Mouse (Mus musculus): ENCODE data around the gene Tm6sf1. TPM values are rescaled to one million over a fixed set of nuclear protein-coding genes. Genes with fewer than 3 reads are reported as not detected.

Tm6sf1 gene
- polyA plus RNA-seq, 1 experiment from 2014 or later: 11.2 TPM

GRCm38 (mm10) chr7:81854568-81855307 lies 4.1 kb upstream of the Tm6sf1 start:
- no peaks in the 10 kb centered on the region for H3K36me3 ChIP-seq (replicated peaks; ENCODE audit: control insufficient read depth, insufficient read depth, low read depth, low read length)
- H3K4me2 ChIP-seq (ENCODE audit: low read depth, low read length): no peak overlapping the region
- no peaks in the 10 kb centered on the region for H3K9me3 ChIP-seq (replicated peaks; ENCODE audit: control insufficient read depth, low read length)
- no peak overlapping the region for H3K4me3 ChIP-seq (ENCODE audit: low read depth, low read length)
- peaks cover 8% of the 10 kb centered on the region for H3K27me3 ChIP-seq (ENCODE audit: control insufficient read depth, insufficient read depth, low read length)
- H3K4me1 ChIP-seq (ENCODE audit: control insufficient read depth, insufficient read depth, low read length): no peaks in the 10 kb centered on the region; the same call in 1 of the 2 replicates
- WGBS: 86% methylated on average over 8 of the region's 8 CpGs
- no peak overlapping the region for H3K27ac ChIP-seq (replicated peaks; ENCODE audit: low read depth, low read length)
- DNase-seq (ENCODE audit: low spot score) (no peak), ATAC-seq (replicated peaks; ENCODE audit: insufficient number of reproducible peaks, low FRiP score, low TSS enrichment, low read depth) (no peak)
- H3K9ac ChIP-seq (replicated peaks; ENCODE audit: low read length): no peak overlapping the region

DNA sequence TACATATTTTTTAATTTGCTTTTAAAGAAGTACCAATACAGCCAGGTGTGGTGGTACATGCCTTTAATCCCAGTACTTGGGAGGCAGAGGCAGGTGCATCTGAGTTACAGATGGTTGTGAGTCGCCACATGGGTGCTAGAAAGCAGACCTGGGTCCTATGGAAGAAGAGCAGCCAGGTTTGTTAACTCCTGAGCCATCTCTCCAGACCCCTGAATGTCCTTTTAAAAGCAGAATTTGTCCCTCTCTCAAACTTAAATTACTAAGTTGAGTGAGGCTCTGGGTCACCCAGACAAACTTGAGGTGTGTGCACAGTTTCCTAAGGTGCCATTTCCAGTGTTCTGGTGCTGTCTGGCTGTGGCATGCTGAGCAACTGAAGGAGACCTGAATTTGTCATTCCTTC lies 3.1 kb upstream of the Tm6sf1 start, which contains the start of gene Gm10160:
Gene Gm10160 (minus strand): TSS at position 101 of the 400 bp plus-strand sequence.
- Histone ChIP-seq H3K27ac (replicated peaks; ENCODE audit: low read depth, low read length) (no peak within 1 kb of the TSS), H3K4me1 (ENCODE audit: control insufficient read depth, insufficient read depth, low read length) (no peaks in the 10 kb centered on the region; the same call in 1 of the 2 replicates), H3K4me2 (ENCODE audit: low read depth, low read length) (no peak within 1 kb of the TSS), H3K9ac (replicated peaks; ENCODE audit: low read length) (no peak within 1 kb of the TSS), H3K36me3 (replicated peaks; ENCODE audit: control insufficient read depth, insufficient read depth, low read depth, low read length) (no peaks in the 10 kb centered on the region), H3K4me3 (ENCODE audit: low read depth, low read length) (no peak within 1 kb of the TSS), H3K27me3 (ENCODE audit: control insufficient read depth, insufficient read depth, low read length) (peaks cover 8% of the 10 kb centered on the region), H3K9me3 (replicated peaks; ENCODE audit: control insufficient read depth, low read length) (no peaks in the 10 kb centered on the region)
- DNase-seq (ENCODE audit: low spot score) (no peak), ATAC-seq (replicated peaks; ENCODE audit: insufficient number of reproducible peaks, low FRiP score, low TSS enrichment, low read depth) (no peak)
- WGBS: 74% methylated on average over 1 of the region's 1 CpGs

- H3K9ac ChIP-seq (replicated peaks; ENCODE audit: low read length): no peak overlapping the region
- no peak overlapping the region for H3K4me3 ChIP-seq (ENCODE audit: low read depth, low read length)
- H3K4me2 ChIP-seq (ENCODE audit: low read depth, low read length): no peak overlapping the region
- 75% methylated on average over 4 of the region's 4 CpGs for WGBS
- ATAC-seq (replicated peaks; ENCODE audit: insufficient number of reproducible peaks, low FRiP score, low TSS enrichment, low read depth) (no peak), DNase-seq (ENCODE audit: low spot score) (no peak)
- H3K27ac ChIP-seq (replicated peaks; ENCODE audit: low read depth, low read length): no peak overlapping the region
- no peaks in the 10 kb centered on the region for H3K9me3 ChIP-seq (replicated peaks; ENCODE audit: control insufficient read depth, low read length)
- H3K27me3 ChIP-seq (ENCODE audit: control insufficient read depth, insufficient read depth, low read length): peaks cover 8% of the 10 kb centered on the region
- H3K4me1 ChIP-seq (ENCODE audit: control insufficient read depth, insufficient read depth, low read length): no peaks in the 10 kb centered on the region; the same call in 1 of the 2 replicates
- no peaks in the 10 kb centered on the region for H3K36me3 ChIP-seq (replicated peaks; ENCODE audit: control insufficient read depth, insufficient read depth, low read depth, low read length)
Observed at GRCm38 (mm10) chr7:81856221-81856620, 2.6 kb upstream of the Tm6sf1 start.

DNA sequence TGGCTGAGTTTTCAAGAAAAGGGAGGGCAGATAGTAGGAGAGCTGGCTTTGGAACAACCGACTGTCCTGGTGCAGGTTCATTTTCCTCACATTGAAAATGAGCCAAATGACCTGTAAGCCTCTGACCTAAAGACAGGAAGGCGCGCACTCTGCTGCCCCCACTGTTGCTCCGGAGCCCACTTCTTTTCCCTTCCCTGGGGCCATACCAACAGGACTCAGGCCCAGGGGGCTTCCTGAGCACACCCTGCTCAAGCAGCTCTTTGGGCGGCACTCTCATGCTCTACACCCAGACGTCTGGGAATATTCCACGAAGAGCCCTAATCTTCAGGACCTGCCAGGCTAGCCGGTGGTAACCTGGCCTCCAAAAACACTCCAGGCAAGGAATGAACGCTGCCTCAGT lies 565 bp upstream of the Tm6sf1 start:
- no peaks in the 10 kb centered on the region; the same call in 1 of the 2 replicates for H3K4me1 ChIP-seq (ENCODE audit: control insufficient read depth, insufficient read depth, low read length)
- H3K27me3 ChIP-seq (ENCODE audit: control insufficient read depth, insufficient read depth, low read length): peaks cover 8% of the 10 kb centered on the region
- no peaks in the 10 kb centered on the region for H3K9me3 ChIP-seq (replicated peaks; ENCODE audit: control insufficient read depth, low read length)
- no peaks in the 10 kb centered on the region for H3K36me3 ChIP-seq (replicated peaks; ENCODE audit: control insufficient read depth, insufficient read depth, low read depth, low read length)
- ATAC-seq (replicated peaks; ENCODE audit: insufficient number of reproducible peaks, low FRiP score, low TSS enrichment, low read depth) (no peak), DNase-seq (ENCODE audit: low spot score) (peak; percentile 11)
- H3K9ac ChIP-seq (replicated peaks; ENCODE audit: low read length): no peak overlapping the region
- 4% methylated on average over 9 of the region's 9 CpGs for WGBS
- no peak overlapping the region for H3K27ac ChIP-seq (replicated peaks; ENCODE audit: low read depth, low read length)
- H3K4me3 ChIP-seq (ENCODE audit: low read depth, low read length): no peak overlapping the region
- H3K4me2 ChIP-seq (ENCODE audit: low read depth, low read length): no peak overlapping the region

DNA sequence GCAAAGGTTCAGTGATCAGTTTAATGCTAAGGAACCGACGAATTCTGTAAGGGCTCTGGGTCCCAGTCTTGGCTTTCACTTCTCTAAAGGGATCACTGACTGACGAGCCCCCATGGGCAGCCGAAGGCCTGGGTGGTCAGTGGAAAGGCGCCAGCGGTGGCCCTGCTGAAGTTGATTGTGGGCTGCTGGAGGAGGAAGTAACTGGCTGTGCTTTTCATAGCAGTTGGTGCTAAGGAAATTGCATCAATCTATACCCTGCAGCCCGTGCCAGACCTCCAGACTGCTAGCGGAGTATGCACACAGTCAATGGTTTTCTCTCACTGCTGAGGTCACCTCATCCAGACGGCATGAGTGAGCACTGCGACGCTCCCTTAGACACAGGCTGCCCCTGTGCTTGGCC lies 1.3 kb downstream of the Tm6sf1 start:
- Histone ChIP-seq H3K9me3 (replicated peaks; ENCODE audit: control insufficient read depth, low read length) (no peaks in the 10 kb centered on the region), H3K27me3 (ENCODE audit: control insufficient read depth, insufficient read depth, low read length) (peaks cover 8% of the 10 kb centered on the region)
- 49% methylated on average over 11 of the region's 11 CpGs for WGBS

GRCm38 (mm10) chr7:81860996-81861395 lies 2.2 kb downstream of the Tm6sf1 start:
- Histone ChIP-seq H3K4me1 (ENCODE audit: control insufficient read depth, insufficient read depth, low read length) (no peaks in the 10 kb centered on the region; the same call in 1 of the 2 replicates), H3K36me3 (replicated peaks; ENCODE audit: control insufficient read depth, insufficient read depth, low read depth, low read length) (no peaks in the 10 kb centered on the region), H3K9ac (replicated peaks; ENCODE audit: low read length) (no peak overlapping the region), H3K4me3 (ENCODE audit: low read depth, low read length) (no peak overlapping the region), H3K27ac (replicated peaks; ENCODE audit: low read depth, low read length) (no peak overlapping the region), H3K9me3 (replicated peaks; ENCODE audit: control insufficient read depth, low read length) (no peaks in the 10 kb centered on the region), H3K4me2 (ENCODE audit: low read depth, low read length) (no peak overlapping the region), H3K27me3 (ENCODE audit: control insufficient read depth, insufficient read depth, low read length) (peaks cover 8% of the 10 kb centered on the region)
- ATAC-seq (replicated peaks; ENCODE audit: insufficient number of reproducible peaks, low FRiP score, low TSS enrichment, low read depth) (no peak), DNase-seq (ENCODE audit: low spot score) (no peak)
- WGBS: 84% methylated on average over 5 of the region's 5 CpGs

More for the DNA sequence above, 1.3 kb downstream of the Tm6sf1 start:
- H3K27ac ChIP-seq (replicated peaks; ENCODE audit: low read depth, low read length): no peak overlapping the region
- ATAC-seq (replicated peaks; ENCODE audit: insufficient number of reproducible peaks, low FRiP score, low TSS enrichment, low read depth): no peak
- no peak overlapping the region for H3K9ac ChIP-seq (replicated peaks; ENCODE audit: low read length)
- DNase-seq (ENCODE audit: low spot score): no peak
- no peak overlapping the region for H3K4me2 ChIP-seq (ENCODE audit: low read depth, low read length)
- H3K4me3 ChIP-seq (ENCODE audit: low read depth, low read length): no peak overlapping the region
- H3K36me3 ChIP-seq (replicated peaks; ENCODE audit: control insufficient read depth, insufficient read depth, low read depth, low read length): no peaks in the 10 kb centered on the region
- H3K4me1 ChIP-seq (ENCODE audit: control insufficient read depth, insufficient read depth, low read length): no peaks in the 10 kb centered on the region; the same call in 1 of the 2 replicates

DNA sequence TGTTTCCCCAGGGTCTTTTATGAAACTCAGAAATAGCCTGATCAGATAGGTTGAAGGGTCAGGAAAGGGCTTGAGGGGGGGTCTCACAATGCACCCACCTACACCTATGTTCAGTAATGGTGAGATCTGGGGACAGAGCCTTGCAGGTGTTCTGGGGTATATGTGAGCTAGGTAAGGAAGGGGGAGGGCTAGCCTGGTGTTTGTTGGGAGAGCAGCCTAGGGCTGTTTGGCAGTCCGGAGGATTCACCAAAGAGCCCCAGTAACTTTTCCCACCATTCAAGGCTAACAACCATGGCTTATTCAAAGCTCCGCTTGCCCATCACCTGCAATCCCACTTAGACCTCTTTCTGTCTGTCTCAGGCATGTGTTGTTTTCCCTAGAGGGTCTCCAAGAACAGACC lies 2.7 kb downstream of the Tm6sf1 start:
- Histone ChIP-seq H3K4me1 (ENCODE audit: control insufficient read depth, insufficient read depth, low read length) (no peaks in the 10 kb centered on the region; the same call in 1 of the 2 replicates), H3K4me3 (ENCODE audit: low read depth, low read length) (no peak overlapping the region), H3K27me3 (ENCODE audit: control insufficient read depth, insufficient read depth, low read length) (peaks cover 8% of the 10 kb centered on the region), H3K9me3 (replicated peaks; ENCODE audit: control insufficient read depth, low read length) (no peaks in the 10 kb centered on the region), H3K36me3 (replicated peaks; ENCODE audit: control insufficient read depth, insufficient read depth, low read depth, low read length) (no peaks in the 10 kb centered on the region), H3K27ac (replicated peaks; ENCODE audit: low read depth, low read length) (no peak overlapping the region), H3K9ac (replicated peaks; ENCODE audit: low read length) (no peak overlapping the region), H3K4me2 (ENCODE audit: low read depth, low read length) (no peak overlapping the region)
- WGBS: 92% methylated on average over 2 of the region's 2 CpGs
- no peak for DNase-seq (ENCODE audit: low spot score)
- ATAC-seq (replicated peaks; ENCODE audit: insufficient number of reproducible peaks, low FRiP score, low TSS enrichment, low read depth): no peak

DNA sequence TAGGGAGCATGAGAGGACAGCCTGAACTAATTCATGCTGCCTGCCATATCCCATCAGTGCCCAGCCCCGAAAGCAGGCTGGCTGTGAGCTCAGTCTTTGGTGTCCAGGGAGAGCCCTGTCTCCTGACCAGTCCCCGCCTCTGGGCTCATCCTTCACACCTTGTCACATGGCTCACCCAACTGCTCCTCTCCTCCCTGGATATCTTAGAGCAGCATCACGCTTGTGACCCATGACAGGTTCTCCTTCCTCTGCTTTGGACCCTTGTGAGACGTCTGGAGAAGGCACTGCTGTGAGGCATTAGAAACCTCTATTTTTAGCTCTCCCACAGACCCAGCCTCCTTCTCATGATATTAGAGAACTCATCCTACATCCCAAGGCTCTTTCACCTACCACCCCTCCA lies 3.1 kb downstream of the Tm6sf1 start:
- ATAC-seq (replicated peaks; ENCODE audit: insufficient number of reproducible peaks, low FRiP score, low TSS enrichment, low read depth): no peak
- WGBS: 74% methylated on average over 4 of the region's 4 CpGs
- H3K4me1 ChIP-seq (ENCODE audit: control insufficient read depth, insufficient read depth, low read length): no peaks in the 10 kb centered on the region; the same call in 1 of the 2 replicates
- H3K4me2 ChIP-seq (ENCODE audit: low read depth, low read length): no peak overlapping the region
- no peaks in the 10 kb centered on the region for H3K9me3 ChIP-seq (replicated peaks; ENCODE audit: control insufficient read depth, low read length)
- H3K9ac ChIP-seq (replicated peaks; ENCODE audit: low read length): no peak overlapping the region
- H3K27me3 ChIP-seq (ENCODE audit: control insufficient read depth, insufficient read depth, low read length): peaks cover 7% of the 10 kb centered on the region
- no peaks in the 10 kb centered on the region for H3K36me3 ChIP-seq (replicated peaks; ENCODE audit: control insufficient read depth, insufficient read depth, low read depth, low read length)
- no peak overlapping the region for H3K27ac ChIP-seq (replicated peaks; ENCODE audit: low read depth, low read length)
- no peak for DNase-seq (ENCODE audit: low spot score)
- no peak overlapping the region for H3K4me3 ChIP-seq (ENCODE audit: low read depth, low read length)
